Mouse (Mus musculus) kidney, embryonic 14.5 days (tissue): ENCODE results near the gene Smarcc1. TPM values are rescaled to one million over a fixed set of nuclear protein-coding genes. Genes with fewer than 3 reads are reported as not detected.
"Not testable (repeated sequence)": the region's sequence is repeated elsewhere in the genome, so short reads cannot be mapped to it uniquely, and the experiment has no call there.

Experiments used
- ATAC-seq: fragments of 200-750 bp; cut with Nextera tagmentation; 2 replicates; pipeline ENCODE4 v1.8.0; 2017; ENCODE audit warnings: moderate number of reproducible peaks, mild to moderate bottlenecking, moderate TSS enrichment, moderate library complexity; ENCODE audit not compliant: low FRiP score, low TSS enrichment
- H3K27ac ChIP-seq: fragments of 300-500 bp; sonication (generic); 2 replicates; pipeline ENCODE4 v1.5.1; 2014; ENCODE audit warnings: low read depth, mild to moderate bottlenecking, low read length, moderate library complexity, mixed read lengths
- H3K27me3 ChIP-seq: fragments of 300-500 bp; sonication (generic); 2 replicates; pipeline ENCODE4 v1.6.1; 2014; ENCODE audit warnings: mild to moderate bottlenecking, low read length; ENCODE audit not compliant: control insufficient read depth, insufficient read depth
- H3K36me3 ChIP-seq: fragments of 300-500 bp; sonication (generic); 2 replicates; pipeline ENCODE4 v1.6.1; 2014; ENCODE audit warnings: low read length, mixed read lengths; ENCODE audit not compliant: control insufficient read depth, insufficient read depth
- H3K4me1 ChIP-seq: fragments of 300-500 bp; sonication (generic); 2 replicates; pipeline ENCODE4 v1.6.1; 2014; ENCODE audit warnings: low read length, mixed read lengths; ENCODE audit not compliant: control insufficient read depth, insufficient read depth
- H3K4me2 ChIP-seq: fragments of 300-500 bp; sonication (generic); replicated peaks from 2 replicates; pipeline ENCODE4 v1.6.1; 2014; ENCODE audit warnings: low read depth, mild to moderate bottlenecking, low read length
- H3K4me3 ChIP-seq: fragments of 300-500 bp; sonication (generic); 2 replicates; pipeline ENCODE4 v1.5.1; 2014; ENCODE audit warnings: mild to moderate bottlenecking, low read length
- H3K9ac ChIP-seq: fragments of 300-500 bp; sonication (generic); 2 replicates; pipeline ENCODE4 v1.6.1; 2014; ENCODE audit warnings: low read depth, mild to moderate bottlenecking, low read length, moderate library complexity
- H3K9me3 ChIP-seq: fragments of 300-500 bp; sonication (generic); 2 replicates; pipeline ENCODE4 v1.6.1; 2016; ENCODE audit warnings: low read length; ENCODE audit not compliant: control insufficient read depth
- WGBS: fragments of 180-500 bp; shearing (Covaris S2); extraction: QIAGEN DNeasy Blood & Tissue Kit; methylation state at CpG from one replicate; pipeline ENCODE4 v1.1.7; 2014; 5-methylcytosine and 5-hydroxymethylcytosine counted together
- polyA plus RNA-seq: library from polyadenylated mRNA; unstranded; fragments of >200 nt; fragmentation: Nextera tagmentation; extraction: Ambion mirVana; gene quantifications from 2 replicates; pipeline ENCODE4 v1.2.1, GENCODE M21; 2014

Gene Smarcc1
- polyA plus RNA-seq: 99.3 and 198 TPM in 2 replicates

DNA sequence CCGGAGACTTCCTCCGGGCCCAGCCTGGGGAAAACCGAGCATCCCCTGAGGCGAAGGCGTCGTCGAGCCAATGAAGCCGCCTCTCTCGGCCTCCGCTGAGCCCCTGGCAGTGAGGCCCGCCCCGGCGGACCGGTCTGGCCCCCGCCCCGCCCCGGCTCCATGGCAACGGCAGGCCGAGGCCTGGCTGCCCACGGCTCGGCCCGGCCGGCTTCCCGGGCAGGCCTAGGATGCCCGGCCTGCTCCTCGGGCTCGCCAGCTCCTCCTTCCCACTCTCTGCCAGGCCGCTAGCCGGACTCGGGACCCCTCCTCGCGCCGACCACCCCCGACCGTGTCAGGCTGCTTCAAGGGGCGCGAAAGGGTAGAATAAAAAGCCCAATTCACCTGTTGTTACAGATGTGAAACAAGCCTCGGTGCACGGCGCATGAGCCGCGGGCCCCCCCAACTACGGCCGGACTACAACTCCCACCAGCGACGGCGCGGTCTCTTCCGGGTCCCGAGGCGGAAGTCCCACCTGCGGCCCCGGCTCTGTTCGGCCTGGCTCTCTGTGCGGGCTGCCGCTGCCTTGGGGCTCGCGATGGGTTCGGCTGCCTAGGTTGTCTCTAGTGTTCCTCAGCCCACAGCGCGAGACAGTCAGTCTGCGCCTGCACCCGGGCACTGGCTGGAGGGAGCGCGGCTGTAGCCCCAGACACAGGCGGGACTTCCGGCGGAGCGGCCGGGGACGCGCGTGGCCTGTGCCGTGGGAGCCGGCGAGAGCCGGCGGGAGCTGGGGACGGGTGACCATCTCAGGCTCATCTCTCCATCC, at the start of gene Smarcc1:
Gene Smarcc1 (plus strand): TSS at position 732 of the 802 bp plus-strand sequence.
- Histone ChIP-seq H3K9me3 (no peaks in the 10 kb centered on the region), H3K27me3 (no peaks in the 10 kb centered on the region), H3K4me3 (peak within 1 kb of the TSS; percentile 96), H3K27ac (peak within 1 kb of the TSS; percentile 97), H3K4me1 (peaks cover 7% of the 10 kb centered on the region; the same call in 1 of the 2 replicates), H3K36me3 (peaks cover 29% of the 10 kb centered on the region), H3K9ac (peak within 1 kb of the TSS; percentile 94), H3K4me2 (peak within 1 kb of the TSS; percentile 73)
- ATAC-seq: peak; percentile 96
- under 1% methylated on average over 77 of the region's 79 CpGs for WGBS

DNA sequence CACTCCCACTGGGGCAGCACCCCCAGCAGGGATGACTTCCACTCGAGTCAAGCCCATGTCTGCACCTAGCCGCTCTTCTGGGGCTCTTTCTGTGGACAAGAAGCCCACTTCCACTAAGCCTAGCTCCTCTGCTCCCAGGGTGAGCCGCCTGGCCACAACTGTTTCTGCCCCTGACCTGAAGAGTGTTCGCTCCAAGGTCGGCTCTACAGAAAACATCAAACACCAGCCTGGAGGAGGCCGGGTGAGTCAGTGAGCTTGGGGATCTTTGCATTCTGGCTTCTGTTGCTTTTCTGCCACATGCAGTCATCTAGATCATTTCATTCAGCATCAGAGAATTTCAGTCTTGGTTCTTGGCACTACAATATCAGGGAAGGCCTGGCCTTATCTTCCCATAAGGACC, 48.8 kb upstream of the Smarcc1 start:
- no peak overlapping the region for H3K27ac ChIP-seq
- H3K27me3 ChIP-seq: no peaks in the 10 kb centered on the region
- no peak overlapping the region for H3K4me2 ChIP-seq
- no peak overlapping the region for H3K4me3 ChIP-seq
- no peaks in the 10 kb centered on the region for H3K4me1 ChIP-seq
- peaks cover 62% of the 10 kb centered on the region for H3K36me3 ChIP-seq
- WGBS: 83% methylated on average over 6 of the region's 6 CpGs
- no peak for ATAC-seq
- no peaks in the 10 kb centered on the region for H3K9me3 ChIP-seq
- H3K9ac ChIP-seq: no peak overlapping the region

DNA sequence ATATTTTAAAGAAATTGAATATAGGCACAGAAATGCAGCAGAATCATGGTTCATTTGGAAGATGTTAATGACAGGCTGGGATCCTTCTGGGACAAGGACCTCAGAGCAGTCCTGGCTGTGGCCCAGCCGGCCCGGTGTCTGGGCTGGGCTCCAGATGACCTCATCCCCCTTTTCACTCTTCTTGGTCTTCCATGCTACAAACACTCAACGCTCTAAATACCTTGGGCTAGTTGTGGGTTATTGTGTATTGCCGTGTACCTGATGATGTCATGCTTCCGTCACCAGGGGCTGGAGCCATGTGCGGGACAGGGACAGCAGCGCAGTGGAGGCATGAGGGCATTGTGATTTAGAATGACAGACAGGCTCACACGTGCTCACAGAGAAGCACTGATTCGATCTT, 47.1 kb upstream of the Smarcc1 start:
- Histone ChIP-seq H3K9ac (no peak overlapping the region), H3K4me3 (no peak overlapping the region), H3K36me3 (peaks cover 72% of the 10 kb centered on the region), H3K4me1 (no peaks in the 10 kb centered on the region), H3K9me3 (no peaks in the 10 kb centered on the region), H3K4me2 (no peak overlapping the region), H3K27me3 (no peaks in the 10 kb centered on the region), H3K27ac (no peak overlapping the region)
- 82% methylated on average over 9 of the region's 9 CpGs for WGBS
- no peak for ATAC-seq

DNA sequence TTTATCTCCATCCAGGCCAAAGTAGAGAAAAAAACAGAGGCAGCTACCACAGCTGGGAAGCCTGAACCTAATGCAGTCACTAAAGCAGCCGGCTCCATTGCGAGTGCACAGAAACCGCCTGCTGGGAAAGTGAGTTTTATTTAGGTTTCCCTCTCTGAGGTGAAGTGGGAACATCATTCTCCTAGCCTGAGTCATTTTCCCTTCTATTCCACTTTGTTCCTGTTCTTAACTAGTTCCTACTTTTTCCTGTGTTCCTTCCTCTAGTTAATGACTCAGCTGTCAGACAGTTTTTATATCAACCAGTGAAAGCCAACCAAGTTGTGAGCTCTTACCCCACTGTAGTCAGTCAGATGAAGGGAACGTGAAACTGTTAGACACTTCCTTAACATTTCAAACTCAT, 46.5 kb upstream of the Smarcc1 start:
- Histone ChIP-seq H3K4me2 (no peak overlapping the region), H3K4me1 (no peaks in the 10 kb centered on the region), H3K9me3 (no peaks in the 10 kb centered on the region), H3K9ac (no peak overlapping the region), H3K27me3 (no peaks in the 10 kb centered on the region), H3K36me3 (peaks cover 72% of the 10 kb centered on the region), H3K4me3 (no peak overlapping the region), H3K27ac (no peak overlapping the region)
- no peak for ATAC-seq
- WGBS: 82% methylated on average over 4 of the region's 4 CpGs

DNA sequence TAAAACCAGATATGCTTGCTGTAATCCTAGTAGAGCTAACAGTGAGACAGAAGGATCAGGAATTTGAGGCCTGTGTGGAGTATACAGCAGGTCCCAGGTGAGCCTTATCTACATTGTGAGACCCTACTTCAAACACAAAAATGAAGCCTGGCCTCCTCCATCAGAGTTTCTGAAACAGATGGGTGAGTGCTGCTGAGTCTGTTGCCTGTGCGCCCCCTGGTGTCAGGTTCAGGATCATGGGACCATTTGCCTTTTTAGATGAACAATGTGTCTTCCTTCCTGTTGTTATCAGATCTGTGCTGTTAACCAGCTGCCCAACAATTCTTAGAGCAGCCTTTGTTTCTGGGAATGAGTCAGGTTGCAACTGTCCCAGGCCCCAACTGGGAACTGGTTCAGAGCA, 45.7 kb upstream of the Smarcc1 start:
- no peak overlapping the region for H3K9ac ChIP-seq
- no peak overlapping the region for H3K27ac ChIP-seq
- H3K4me3 ChIP-seq: no peak overlapping the region
- no peaks in the 10 kb centered on the region for H3K27me3 ChIP-seq
- peak; percentile 62 for ATAC-seq
- no peaks in the 10 kb centered on the region for H3K9me3 ChIP-seq
- WGBS: 7% methylated on average over 1 of the region's 1 CpGs
- no peaks in the 10 kb centered on the region for H3K4me1 ChIP-seq
- peaks cover 72% of the 10 kb centered on the region for H3K36me3 ChIP-seq
- H3K4me2 ChIP-seq: no peak overlapping the region

DNA sequence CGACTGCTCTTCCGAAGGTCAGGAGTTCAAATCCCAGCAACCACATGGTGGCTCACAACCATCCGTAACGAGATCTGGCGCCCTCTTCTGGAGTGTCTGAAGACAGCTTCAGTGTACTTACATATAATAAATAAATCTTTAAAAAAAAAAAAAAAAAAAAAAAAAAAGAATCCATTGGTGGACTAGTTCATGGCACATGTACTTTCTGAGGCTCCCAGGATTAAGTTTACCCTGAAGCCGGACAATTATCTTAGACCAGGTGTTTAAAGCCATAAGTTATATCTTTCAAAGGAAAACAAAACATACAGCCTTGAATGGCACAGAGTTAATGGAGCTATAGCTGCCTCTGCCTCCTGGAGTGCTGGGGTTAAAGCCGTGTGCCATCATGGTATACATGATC, 41.0 kb upstream of the Smarcc1 start:
- H3K27ac ChIP-seq, ATAC-seq, H3K4me3 ChIP-seq, H3K9ac ChIP-seq, H3K27me3 ChIP-seq, H3K9me3 ChIP-seq, H3K4me2 ChIP-seq, H3K4me1 ChIP-seq: not testable (repeated sequence)
- WGBS: 71% methylated on average over 4 of the region's 7 CpGs
- H3K36me3 ChIP-seq: peaks cover 59% of the 10 kb centered on the region

DNA sequence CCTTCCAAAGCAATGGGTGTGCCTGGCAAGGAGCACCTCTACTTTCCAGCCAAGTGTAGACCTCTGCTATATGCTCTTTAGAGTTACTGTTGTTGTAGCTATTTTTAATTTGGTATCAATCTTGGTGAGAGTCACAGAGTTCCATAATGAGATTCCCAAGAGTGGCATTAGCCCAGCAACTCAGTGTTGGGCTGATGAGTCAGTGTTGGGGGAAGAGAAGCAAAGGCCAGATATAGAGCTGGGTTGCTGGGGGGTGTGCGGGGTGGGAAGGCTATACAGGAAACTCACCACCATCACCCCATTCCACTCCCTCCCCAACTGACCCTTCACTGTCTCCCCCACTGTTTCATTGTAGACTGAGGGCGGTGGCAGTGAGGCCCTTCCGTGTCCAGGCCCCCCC, 36.4 kb upstream of the Smarcc1 start:
- no peak overlapping the region for H3K4me2 ChIP-seq
- no peak overlapping the region for H3K9ac ChIP-seq
- WGBS: 84% methylated on average over 3 of the region's 3 CpGs
- H3K27ac ChIP-seq: no peak overlapping the region
- no peak for ATAC-seq
- no peak overlapping the region for H3K4me3 ChIP-seq
- H3K9me3 ChIP-seq: no peaks in the 10 kb centered on the region
- no peaks in the 10 kb centered on the region for H3K27me3 ChIP-seq
- H3K36me3 ChIP-seq: peaks cover 75% of the 10 kb centered on the region
- H3K4me1 ChIP-seq: no peaks in the 10 kb centered on the region

DNA sequence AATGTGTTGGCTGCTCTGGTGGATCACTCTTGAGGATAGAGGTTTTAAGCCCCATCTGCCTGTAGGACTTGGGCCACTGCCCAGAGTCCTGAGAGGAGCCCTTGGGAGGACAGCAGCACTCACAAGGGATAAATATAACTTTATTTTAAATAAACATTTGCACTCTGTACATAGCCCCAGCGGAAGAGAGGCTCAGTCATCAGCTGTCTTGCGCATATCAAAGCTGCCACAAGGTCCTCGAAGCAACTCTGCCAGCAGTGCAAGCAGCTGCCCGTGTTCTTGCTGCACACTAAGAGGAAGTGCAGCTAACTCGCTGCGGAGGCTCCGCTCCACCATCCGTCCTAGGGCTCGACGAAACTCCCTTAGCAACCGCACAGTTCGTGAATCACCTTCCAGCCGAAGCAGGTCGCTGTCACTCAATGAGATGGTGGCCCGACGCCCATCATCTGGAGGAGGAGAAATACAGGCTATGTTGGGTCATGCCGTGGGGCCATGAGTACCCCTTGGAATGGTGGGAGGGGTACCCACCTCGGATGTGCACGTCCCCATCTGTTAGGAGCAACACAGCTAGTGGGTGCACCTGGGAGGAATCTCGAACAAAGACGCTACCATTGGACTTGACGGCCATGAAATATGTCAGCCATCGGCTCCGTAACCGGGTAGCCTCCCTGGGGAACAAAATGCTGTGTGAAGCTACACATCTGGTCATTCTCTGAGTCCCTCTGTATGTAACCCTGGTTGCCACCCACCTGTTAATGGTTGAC, 33.1 kb upstream of the Smarcc1 start:
- ATAC-seq: no peak

DNA sequence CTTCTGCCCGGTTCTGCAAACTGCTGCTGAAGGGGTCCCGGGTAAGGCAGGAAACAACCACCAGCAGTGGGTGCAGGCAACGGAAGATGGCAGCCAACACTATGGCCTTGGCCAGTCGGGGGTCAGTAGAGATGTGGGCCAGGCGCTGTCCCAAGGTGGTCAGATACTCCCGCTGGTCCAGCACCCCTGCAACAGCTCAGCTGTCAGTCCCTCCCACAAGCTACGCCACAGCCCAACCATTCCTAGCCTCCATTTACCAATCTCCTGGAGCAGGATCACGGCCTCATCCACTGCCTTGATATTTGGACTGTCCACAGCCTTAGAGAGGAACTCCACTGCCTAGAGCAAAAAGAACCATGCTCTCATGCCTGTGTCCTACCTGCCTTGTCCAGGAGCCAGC, 31.8 kb upstream of the Smarcc1 start:
- Histone ChIP-seq H3K4me2 (no peak overlapping the region), H3K9ac (no peak overlapping the region), H3K27me3 (no peaks in the 10 kb centered on the region), H3K9me3 (no peaks in the 10 kb centered on the region), H3K36me3 (peaks cover 96% of the 10 kb centered on the region), H3K4me3 (no peak overlapping the region), H3K4me1 (no peaks in the 10 kb centered on the region), H3K27ac (no peak overlapping the region)
- WGBS: 94% methylated on average over 8 of the region's 8 CpGs
- no peak for ATAC-seq

More for the DNA sequence above, 33.1 kb upstream of the Smarcc1 start:
- Histone ChIP-seq H3K9me3 (no peaks in the 10 kb centered on the region), H3K4me2 (no peak overlapping the region), H3K9ac (no peak overlapping the region), H3K27ac (no peak overlapping the region), H3K4me3 (no peak overlapping the region), H3K36me3 (peaks cover 90% of the 10 kb centered on the region), H3K4me1 (no peaks in the 10 kb centered on the region), H3K27me3 (no peaks in the 10 kb centered on the region)
- WGBS: 88% methylated on average over 25 of the region's 25 CpGs
